Comparison of ENCODE assay signal across 25 mouse cellular contexts in genomic region chr1:136980253-136980893, GRCm38 (mm10). TPM values are rescaled to one million over a fixed set of nuclear protein-coding genes. Genes with fewer than 3 reads are reported as not detected.
"Had no signal": no experiment of that assay in that cellular context is flagged by ENCODE, and none has a peak within 500 bp of the region (broad histone marks: within the 10 kb centered on the region; RNA-seq: fewer than 3 reads in every experiment).

No protein-coding gene starts in this region.

- H3K9me3 ChIP-seq: kidney, embryonic 15.5 days; midbrain, embryonic 15.5 days; neural tube, embryonic 12.5 days; neural tube, embryonic 15.5 days had no signal

- H3K27ac ChIP-seq: kidney, embryonic 15.5 days; left cerebral cortex, adult 2 months; liver, embryonic 14.5 days; midbrain, embryonic 15.5 days; neural tube, embryonic 12.5 days; neural tube, embryonic 15.5 days had no signal

- DNase-seq: kidney, adult 8-10 months; kidney, postnatal 10 days; kidney, postnatal 36 days; layer of hippocampus, postnatal 36 days; lung, adult 2 months; lung, postnatal 14 days; lung, postnatal 4 days; right cerebral cortex, adult 18-20 months; right cerebral cortex, postnatal 14 days; right cerebral cortex, postnatal 4 days; thymus, adult 2 months; thymus, postnatal 14 days; thymus, postnatal 4 days had no signal

- H3K27me3 ChIP-seq: kidney, embryonic 15.5 days; midbrain, embryonic 15.5 days; neural tube, embryonic 12.5 days; neural tube, embryonic 15.5 days had no signal

- H3K4me3 ChIP-seq: kidney, embryonic 15.5 days; left cerebral cortex, adult 2 months; midbrain, embryonic 15.5 days; neural tube, embryonic 12.5 days; neural tube, embryonic 15.5 days had no signal

- H3K4me2 ChIP-seq: kidney, embryonic 15.5 days; midbrain, embryonic 11.5 days; midbrain, embryonic 15.5 days; neural tube, embryonic 12.5 days; neural tube, embryonic 15.5 days had no signal

- H3K36me3 ChIP-seq: kidney, embryonic 15.5 days; midbrain, embryonic 15.5 days; neural tube, embryonic 12.5 days; neural tube, embryonic 15.5 days had no signal

- H3K9ac ChIP-seq: kidney, embryonic 15.5 days; liver, embryonic 14.5 days; midbrain, embryonic 15.5 days; neural tube, embryonic 12.5 days; neural tube, embryonic 15.5 days had no signal

- ATAC-seq: inflammation-experienced regulatory T-cells, adult 6 months; midbrain, embryonic 15.5 days had no signal

- H3K4me1 ChIP-seq: kidney, embryonic 15.5 days; midbrain, embryonic 15.5 days; neural tube, embryonic 12.5 days; neural tube, embryonic 15.5 days had no signal

RNA-seq across cellular contexts. Expression of gene Nr5a2, which starts 20.1 kb away (rescaled TPM):
- total RNA-seq: layer of hippocampus, adult 8-10 months; layer of hippocampus, postnatal 10 days; layer of hippocampus, postnatal 36 days; left cerebral cortex, adult 2 months; megakaryocyte progenitor cell, adult 5-6 weeks; megakaryocyte-erythroid progenitor cell, adult 5-6 weeks had no signal
- polyA plus RNA-seq: inflammation-experienced regulatory T-cells, adult 6 months had no signal
